Mouse (Mus musculus) heart, postnatal 4 days (tissue): ENCODE results near the gene Paqr6. TPM values are rescaled to one million over a fixed set of nuclear protein-coding genes. Genes with fewer than 3 reads are reported as not detected.
A peak's percentile ranks its signal among the peaks of the same experiment; 100 is the strongest.
"Not testable (repeated sequence)": the region's sequence is repeated elsewhere in the genome, so short reads cannot be mapped to it uniquely, and the experiment has no call there.

Experiments used
- DNase-seq: peaks from one replicate; pipeline ENCODE4 v3.0.0; 2021
- total RNA-seq, 2 experiments: library from RNA; stranded (reverse); gene quantifications; 2 replicates each; pipeline ENCODE4 v1.2.3; 2021

The Paqr6 gene
- total RNA-seq, 2 experiments from 2014 or later = 0.47 to 0.86 TPM

GRCm38 (mm10) chr3:88366830-88367428, 2.5 kb downstream of the Paqr6 start:
- DNase-seq = not testable (repeated sequence)

GRCm38 (mm10) chr3:88367517-88367916, 3.1 kb downstream of the Paqr6 start:
- not testable (repeated sequence) for DNase-seq

GRCm38 (mm10) chr3:88368511-88368910, 4.1 kb downstream of the Paqr6 start:
- peak; percentile 40 for DNase-seq

GRCm38 (mm10) chr3:88372643-88373042, 8.3 kb downstream of the Paqr6 start, which contains the start of gene Bglap3:
Gene Bglap3, minus strand, starts transcription at chr3:88372743.
- not testable (repeated sequence) for DNase-seq

GRCm38 (mm10) chr3:88375750-88376626, 11.6 kb downstream of the Paqr6 start:
- not testable (repeated sequence) for DNase-seq

DNA sequence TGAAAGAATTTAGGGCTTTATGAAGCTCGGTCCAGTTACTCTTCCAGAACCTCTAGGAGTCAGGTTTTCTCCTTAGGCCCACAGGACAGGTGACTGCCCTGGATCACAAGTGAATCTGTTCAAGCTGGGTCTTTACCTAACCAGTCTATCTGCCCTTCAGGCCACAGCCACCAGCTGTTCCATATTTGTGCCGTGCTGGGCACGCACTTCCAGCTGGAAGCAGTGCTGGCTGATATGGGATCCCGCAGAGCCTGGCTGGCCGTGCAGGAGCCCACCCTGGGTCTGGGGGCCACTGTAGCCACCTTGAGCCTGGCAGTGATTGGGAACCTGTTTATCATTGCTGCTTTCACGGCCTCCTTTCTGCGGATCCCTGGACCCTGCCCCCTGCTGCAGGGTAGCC, 12.3 kb downstream of the Paqr6 start:
- DNase-seq = not testable (repeated sequence)

GRCm38 (mm10) chr3:88378599-88378998, 14.2 kb downstream of the Paqr6 start, which contains the start of gene Bglap2:
Gene Bglap2, minus strand, starts transcription at chr3:88378699.
- not testable (repeated sequence) for DNase-seq

GRCm38 (mm10) chr3:88381389-88382315, 17.3 kb downstream of the Paqr6 start:
- DNase-seq = not testable (repeated sequence)

- DNase-seq = not testable (repeated sequence)
These were observed 18.0 kb downstream of the Paqr6 start for GRCm38 (mm10) chr3:88382383-88382782.

DNA sequence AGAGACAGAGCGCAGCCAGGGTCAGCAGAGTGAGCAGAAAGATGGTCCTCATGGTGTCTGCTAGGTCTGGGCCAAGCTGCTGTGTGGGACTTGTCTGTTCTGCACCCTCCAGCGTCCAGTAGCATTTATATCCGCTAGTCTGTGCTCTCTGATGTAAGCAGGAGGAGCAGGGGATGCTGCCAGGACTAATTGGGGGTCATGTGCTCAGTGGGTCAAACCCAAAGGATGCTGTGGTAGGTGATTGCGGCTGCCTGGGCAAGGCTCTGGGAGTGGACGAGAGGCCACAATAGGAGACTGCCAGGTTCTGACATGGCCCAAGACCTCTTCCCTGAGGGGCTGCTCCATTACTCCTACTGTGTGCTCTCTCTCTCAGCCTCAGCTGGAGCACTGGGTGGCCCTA, 20.0 kb downstream of the Paqr6 start, which contains the start of gene Bglap:
Gene Bglap (minus strand): TSS at position 101 of the 400 bp plus-strand sequence.
- no peak for DNase-seq

DNA sequence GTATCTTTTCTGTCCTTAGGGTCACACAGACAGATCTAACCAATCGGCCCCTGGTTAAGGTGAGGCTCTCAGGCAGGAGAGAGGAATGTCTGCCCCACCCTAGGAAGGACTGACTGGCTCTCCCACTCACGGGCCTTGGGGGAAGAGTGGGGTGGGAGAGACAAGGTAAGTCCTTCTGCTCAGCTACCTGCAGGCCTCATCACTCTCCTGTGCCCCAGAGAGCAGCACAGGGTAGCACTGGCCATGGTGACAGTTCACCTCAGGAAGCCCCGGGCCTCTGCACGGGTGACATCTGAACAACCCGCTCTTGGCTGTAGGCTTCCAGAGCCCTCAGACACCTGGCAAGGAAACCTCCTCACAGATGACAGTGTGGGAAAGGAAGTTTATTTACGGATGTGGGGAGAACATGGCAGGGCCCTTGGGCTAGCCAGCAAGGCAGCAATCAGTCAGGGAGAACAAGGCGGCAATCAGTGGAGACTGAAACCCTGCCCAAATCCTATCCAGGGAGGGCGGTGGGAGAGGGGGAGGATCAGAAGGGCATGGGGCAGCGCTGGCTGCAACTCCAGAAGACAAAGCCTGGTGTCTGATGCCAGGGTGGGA, 29.5 kb downstream of the Paqr6 start:
- DNase-seq = no peak

DNA sequence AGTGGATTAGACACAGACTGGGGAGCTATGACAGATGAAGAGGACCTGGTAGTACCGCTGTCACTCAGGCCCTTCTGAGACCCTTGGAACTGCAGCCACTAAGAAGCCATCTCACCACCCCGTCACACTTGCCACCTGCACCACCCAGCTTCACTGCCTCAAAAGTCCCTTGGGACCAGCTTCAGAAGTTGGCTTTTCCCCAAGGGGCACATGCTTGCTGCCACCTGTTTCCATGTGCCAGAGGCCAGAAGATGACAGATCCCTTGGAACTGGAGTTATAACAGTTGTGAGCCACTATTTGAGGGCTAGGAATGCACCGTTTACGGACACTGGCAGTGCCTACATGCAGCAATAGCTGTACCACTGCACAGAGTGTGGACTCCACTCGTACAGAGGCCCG, 30.9 kb downstream of the Paqr6 start:
- DNase-seq = no peak

GRCm38 (mm10) chr3:88395742-88396141, 31.4 kb downstream of the Paqr6 start:
- no peak for DNase-seq

DNA sequence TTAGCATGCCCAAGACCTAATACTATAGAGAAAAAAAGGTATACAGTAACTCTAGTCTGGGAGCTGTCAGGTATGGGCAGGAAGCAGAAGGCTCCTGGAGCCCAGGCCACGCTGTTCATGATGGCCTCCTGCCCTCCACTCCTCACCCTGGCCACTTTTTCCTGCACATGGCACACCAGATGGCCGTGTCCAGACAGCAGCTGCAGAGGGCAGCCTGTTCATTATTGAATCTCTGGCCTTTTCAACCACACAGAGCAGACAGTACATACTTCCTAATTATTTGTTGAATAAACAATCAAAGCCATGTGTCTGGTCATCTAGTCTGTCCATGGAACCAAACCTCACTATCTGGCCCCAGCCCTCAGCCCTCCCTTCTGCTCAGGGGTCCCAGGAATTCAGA, 34.3 kb downstream of the Paqr6 start:
- DNase-seq = no peak

DNA sequence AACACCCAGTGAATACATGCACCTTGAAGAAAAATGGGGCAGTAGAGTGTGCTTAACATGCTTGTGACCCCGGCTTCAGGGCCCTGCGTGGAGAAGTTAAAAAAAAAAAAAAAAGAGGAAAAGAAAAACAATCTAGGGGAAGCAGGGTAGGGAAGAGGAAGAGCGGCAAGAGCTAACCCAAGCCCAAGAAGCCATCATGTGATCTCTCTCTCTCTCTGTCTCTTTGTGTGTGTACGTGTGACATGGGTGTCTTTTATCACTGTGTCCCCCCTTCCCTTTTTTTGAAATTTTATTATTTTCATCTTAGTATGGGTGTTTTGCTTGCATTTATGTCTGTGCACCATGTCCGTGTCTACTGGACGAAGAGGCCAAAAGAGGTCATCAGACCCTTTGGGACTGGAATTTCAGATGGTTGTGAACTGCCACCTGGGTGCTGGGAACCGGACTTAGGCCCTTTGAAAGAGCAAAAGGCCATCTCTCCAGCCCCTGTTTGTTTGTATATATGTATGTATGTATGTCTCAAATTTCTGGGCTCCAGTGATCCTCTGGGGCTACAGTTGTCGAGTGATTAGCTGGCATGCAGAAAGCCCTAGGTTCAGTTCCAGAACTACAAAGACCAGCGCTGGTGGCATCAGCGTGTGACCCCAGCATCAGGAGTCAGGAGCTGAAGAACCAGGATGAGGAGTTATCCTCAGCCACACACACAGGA, 39.3 kb downstream of the Paqr6 start:
- no peak for DNase-seq

DNA sequence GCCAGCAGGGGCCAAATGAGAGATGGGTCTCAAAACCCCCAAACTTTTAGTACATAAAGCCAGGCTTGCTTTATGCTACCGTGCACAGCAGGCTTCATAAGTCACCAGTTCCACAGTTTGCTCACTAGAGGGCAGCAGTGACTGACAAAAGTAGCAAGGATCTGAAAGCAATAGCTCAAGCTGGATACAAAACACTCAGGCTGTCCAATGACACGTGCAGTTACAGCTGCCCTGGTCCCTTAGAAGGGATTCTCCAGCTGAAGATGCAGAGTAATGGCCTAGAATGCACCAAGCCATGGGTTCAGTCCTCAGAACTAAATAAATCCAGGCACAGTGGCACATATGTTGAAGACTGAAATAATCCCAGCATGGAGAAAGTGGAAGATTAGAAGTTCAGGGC, 42.7 kb downstream of the Paqr6 start:
- DNase-seq = peak; percentile 71

DNA sequence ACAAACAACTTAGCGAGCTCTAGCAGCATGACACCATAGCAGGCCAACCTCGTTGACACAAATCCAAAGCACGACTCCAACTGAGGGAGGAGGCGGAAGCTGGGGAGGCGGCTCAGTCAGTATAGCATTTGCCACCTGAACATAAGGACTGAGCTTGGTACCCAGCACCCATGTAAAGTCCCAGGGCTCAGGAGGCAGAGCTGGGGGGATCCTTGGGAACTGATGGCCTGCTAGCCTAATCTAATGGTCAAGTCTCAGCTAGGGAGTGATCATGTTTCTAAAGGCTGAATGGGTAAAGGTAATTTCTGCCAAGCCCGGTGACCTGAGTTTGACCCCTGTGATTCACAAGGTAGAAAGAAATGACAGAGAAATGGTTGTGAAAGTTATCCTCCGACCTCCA, 43.1 kb downstream of the Paqr6 start:
- DNase-seq = no peak

GRCm38 (mm10) chr3:88408953-88409352, 44.6 kb downstream of the Paqr6 start:
- no peak for DNase-seq

GRCm38 (mm10) chr3:88409741-88410644, 45.6 kb downstream of the Paqr6 start, which contains the start of gene Pmf1:
Gene Pmf1, minus strand, starts transcription at chr3:88410331.
- DNase-seq = peak; percentile 94

DNA sequence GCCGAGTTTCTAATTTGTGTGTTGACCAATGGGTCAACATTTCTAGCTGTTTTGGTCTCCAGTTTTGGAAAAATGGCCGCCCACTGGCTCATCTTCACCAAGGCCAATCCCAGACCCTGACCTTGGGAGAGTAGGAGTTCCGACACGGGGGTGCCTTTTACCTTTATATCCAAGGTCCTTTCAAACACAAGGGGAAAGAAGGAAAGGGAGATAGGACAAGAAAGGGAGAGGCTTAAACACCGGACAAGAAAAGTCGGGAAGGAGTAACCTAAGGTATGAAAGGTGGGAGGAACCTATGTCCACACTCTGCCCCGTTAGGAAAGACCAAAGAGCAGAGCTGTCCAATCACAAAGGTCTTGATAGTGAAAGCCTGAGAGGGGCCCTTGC, 46.3 kb downstream of the Paqr6 start:
- DNase-seq = peak; percentile 37
